Mouse (Mus musculus): ENCODE measurements around the gene Spint1. TPM values are rescaled to one million over a fixed set of nuclear protein-coding genes. Genes with fewer than 3 reads are reported as not detected.

The Spint1 gene
- polyA plus RNA-seq, 1 experiment from 2014 or later: 6.4 TPM

DNA sequence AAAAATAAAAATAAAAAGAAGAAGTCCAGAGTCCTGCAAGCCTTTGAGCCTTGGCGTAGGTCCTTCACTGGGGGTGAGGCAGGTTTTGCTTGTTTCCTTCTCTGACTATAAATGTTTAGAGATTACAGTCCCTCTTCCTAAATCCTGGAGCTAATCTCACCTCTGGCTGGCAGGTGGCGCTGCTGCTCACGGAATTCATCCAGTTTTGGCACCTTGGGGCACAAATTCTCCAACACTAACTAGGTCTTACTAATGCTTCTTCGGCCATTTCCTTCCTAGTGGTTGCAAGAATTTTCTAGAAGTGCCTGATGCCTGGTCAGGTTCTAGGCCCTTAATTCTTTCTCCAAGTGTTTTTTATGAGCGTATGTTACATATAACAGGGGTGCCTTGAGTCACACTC, 61.2 kb downstream of the Spint1 start:
- Histone ChIP-seq H3K9me3 (replicated peaks) (no peaks in the 10 kb centered on the region), H3K4me3 (no peak overlapping the region), H3K4me1 (peaks cover 20% of the 10 kb centered on the region), H3K27ac (no peak overlapping the region), H3K27me3 (0 out of 2 replicates have a peak, but pooled peaks cover 4% of the 10 kb centered on the region), H3K4me2 (replicated peaks) (no peak overlapping the region), H3K9ac (no peak overlapping the region), H3K36me3 (peaks cover 53% of the 10 kb centered on the region)
- WGBS: 50% methylated on average over 5 of the region's 5 CpGs
- ATAC-seq (ENCODE audit: low FRiP score): no peak

DNA sequence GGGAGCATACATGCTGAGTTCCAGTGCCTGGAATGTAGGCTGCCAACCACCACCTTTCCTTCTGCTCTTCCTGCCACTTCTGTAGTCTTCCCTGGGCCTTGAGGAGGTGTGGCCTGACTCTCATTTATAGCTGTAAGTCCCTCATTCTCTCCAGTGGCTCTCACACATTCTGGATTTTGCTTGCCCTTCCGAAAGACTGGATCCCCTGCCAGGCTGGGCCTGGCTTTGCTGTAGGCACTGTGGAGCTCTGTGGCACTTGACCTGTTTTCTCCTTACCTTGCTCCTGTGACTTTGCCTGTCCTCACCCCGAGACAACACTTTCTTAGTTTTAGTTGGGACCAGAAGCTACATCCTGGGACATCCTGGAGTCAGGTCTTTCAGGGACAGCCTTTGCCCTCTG, 61.7 kb downstream of the Spint1 start:
- peaks cover 20% of the 10 kb centered on the region for H3K4me1 ChIP-seq
- H3K9ac ChIP-seq: no peak overlapping the region
- no peak for ATAC-seq (ENCODE audit: low FRiP score)
- H3K4me3 ChIP-seq: no peak overlapping the region
- peaks cover 48% of the 10 kb centered on the region for H3K36me3 ChIP-seq
- 0 out of 2 replicates have a peak, but pooled peaks cover 4% of the 10 kb centered on the region for H3K27me3 ChIP-seq
- 0 out of 2 replicates have a peak overlapping the region, but pooled peaks have one; percentile 7 for H3K27ac ChIP-seq
- no peaks in the 10 kb centered on the region for H3K9me3 ChIP-seq (replicated peaks)
- WGBS: 84% methylated on average over 2 of the region's 2 CpGs
- no peak overlapping the region for H3K4me2 ChIP-seq (replicated peaks)

Other genes starting within 250 kb of the Spint1 start
- gene Ccdc32, start 208.0 kb upstream of the Spint1 start, polyA plus RNA-seq (2016; fragmentation: Nextera tagmentation; extraction: Ambion mirVana): 27.3 and 27.6 TPM in 2 replicates
- gene Rpusd2, start 202.6 kb upstream of the Spint1 start, polyA plus RNA-seq (2016; fragmentation: Nextera tagmentation; extraction: Ambion mirVana): 5.3 and 5.5 TPM in 2 replicates
- gene Knl1, start 190.2 kb upstream of the Spint1 start, polyA plus RNA-seq (2016; fragmentation: Nextera tagmentation; extraction: Ambion mirVana): 37.8 and 39.3 TPM in 2 replicates
- gene Rad51, start 124.6 kb upstream of the Spint1 start, polyA plus RNA-seq (2016; fragmentation: Nextera tagmentation; extraction: Ambion mirVana): 31.4 and 33.7 TPM in 2 replicates
- gene Rmdn3, start 80.3 kb upstream of the Spint1 start, polyA plus RNA-seq (2016; fragmentation: Nextera tagmentation; extraction: Ambion mirVana): 45.5 and 45.9 TPM in 2 replicates
- 8.3 and 11.7 TPM in 2 replicates for gene Gchfr, start 69.6 kb upstream of the Spint1 start, polyA plus RNA-seq (2016; fragmentation: Nextera tagmentation; extraction: Ambion mirVana)
- 0.96 and 1.1 TPM in 2 replicates for gene Gm14137, start 62.9 kb upstream of the Spint1 start, polyA plus RNA-seq (2016; fragmentation: Nextera tagmentation; extraction: Ambion mirVana)
- gene Zfyve19, start 28.7 kb upstream of the Spint1 start, polyA plus RNA-seq (2016; fragmentation: Nextera tagmentation; extraction: Ambion mirVana): 46.9 and 53.3 TPM in 2 replicates
- 22.6 and 23.3 TPM in 2 replicates for gene Dnajc17, start 28.6 kb upstream of the Spint1 start, polyA plus RNA-seq (2016; fragmentation: Nextera tagmentation; extraction: Ambion mirVana)
- gene Ppp1r14d, start 7.5 kb upstream of the Spint1 start, polyA plus RNA-seq (2016; fragmentation: Nextera tagmentation; extraction: Ambion mirVana): 0.37 TPM in 1 of 2 replicates, not detected in the other
- gene Rhov, start 33.9 kb downstream of the Spint1 start, polyA plus RNA-seq (2016; fragmentation: Nextera tagmentation; extraction: Ambion mirVana): 5.8 and 8.2 TPM in 2 replicates
- gene Vps18, start 51.4 kb downstream of the Spint1 start, polyA plus RNA-seq (2016; fragmentation: Nextera tagmentation; extraction: Ambion mirVana): 28.2 and 28.3 TPM in 2 replicates
- 5.6 TPM in 2 replicates for gene Dll4, start 88.4 kb downstream of the Spint1 start, polyA plus RNA-seq (2016; fragmentation: Nextera tagmentation; extraction: Ambion mirVana)
- 1.9 and 2.4 TPM in 2 replicates for gene Chac1, start 113.9 kb downstream of the Spint1 start, polyA plus RNA-seq (2016; fragmentation: Nextera tagmentation; extraction: Ambion mirVana)
- 4.1 TPM in 2 replicates for gene Ino80, start 240.3 kb downstream of the Spint1 start, polyA plus RNA-seq (2016; fragmentation: Nextera tagmentation; extraction: Ambion mirVana)

Data from hindbrain, embryonic 12.5 days (tissue).